Mouse (Mus musculus) embryo, embryonic 11 days (tissue): ENCODE results near the gene Vmn1r218.
"Not testable (repeated sequence)": the region's sequence is repeated elsewhere in the genome, so short reads cannot be mapped to it uniquely, and the experiment has no call there.

Experiments
- DNase-seq: peaks from one replicate; pipeline ENCODE4 v3.0.0-alpha.2; 2015

Gene Vmn1r218

DNA sequence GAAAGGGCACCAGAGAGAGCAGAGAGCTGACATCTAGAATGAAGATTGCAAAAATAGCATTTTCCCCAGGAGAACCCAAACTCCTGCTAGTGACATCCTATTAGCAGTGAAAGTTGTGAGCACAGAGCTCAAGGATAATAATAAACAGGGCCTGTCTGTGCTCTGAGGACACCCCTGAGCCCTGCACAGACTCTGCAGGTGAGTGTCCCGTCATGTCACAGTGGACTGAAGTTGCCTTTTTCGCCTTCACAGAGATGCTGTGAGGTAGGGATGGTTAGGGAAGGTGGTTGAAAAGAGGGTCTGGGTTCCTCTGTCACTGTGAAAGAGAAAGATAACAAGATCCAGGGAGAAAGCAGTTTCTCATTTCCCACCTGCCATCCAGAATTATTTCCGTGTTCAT, at the start of gene Vmn1r218:
Gene Vmn1r218 (plus strand): TSS at position 57 of the 400 bp plus-strand sequence.
- no peak for DNase-seq

DNA sequence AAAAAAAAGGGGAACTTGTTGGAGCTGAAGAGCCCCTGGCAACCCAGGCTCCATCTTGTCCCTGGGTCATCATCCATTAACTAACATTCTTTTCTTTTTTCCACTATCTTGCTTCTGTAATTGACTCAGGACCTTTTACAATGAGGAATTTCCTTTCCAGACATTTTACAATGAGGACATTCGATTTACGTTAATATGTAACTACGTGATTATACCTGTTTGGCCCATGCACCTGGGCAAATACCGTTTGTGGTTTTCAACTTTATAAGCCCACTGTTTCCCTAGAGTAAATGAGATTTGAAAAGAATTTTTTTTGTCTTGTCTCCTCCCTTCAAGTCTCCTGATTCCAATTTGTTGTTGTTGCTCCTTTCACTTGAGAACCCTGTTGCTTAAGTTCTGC, 38.6 kb upstream of the Vmn1r218 start:
- DNase-seq = no peak

- DNase-seq = not testable (repeated sequence)
Measured at GRCm38 (mm10) chr13:23118126-23118525, 14.8 kb upstream of the Vmn1r218 start, which contains the start of gene Vmn1r217. Gene Vmn1r217 (minus strand): TSS chr13:23118226.

DNA sequence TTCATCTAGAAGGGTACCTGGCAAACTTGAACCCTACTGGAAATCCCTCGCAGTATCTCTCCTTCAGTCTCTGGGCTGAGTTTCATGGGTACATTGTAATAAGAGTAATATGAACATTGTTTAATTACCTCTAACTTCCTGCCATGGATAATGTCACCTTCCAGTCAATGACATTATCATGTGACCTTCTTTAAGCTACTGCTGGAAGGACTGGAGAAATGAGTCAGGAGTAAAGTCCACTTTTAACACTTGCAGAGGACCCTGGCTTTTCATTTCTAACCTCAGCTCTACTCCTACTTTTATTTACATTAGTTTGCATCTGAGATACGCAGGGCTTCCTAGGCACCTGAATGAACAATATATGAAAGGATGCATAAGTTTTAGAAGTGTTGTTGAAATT, 12.3 kb upstream of the Vmn1r218 start:
- DNase-seq = no peak

GRCm38 (mm10) chr13:23133501-23133900, 546 bp downstream of the Vmn1r218 start:
- DNase-seq = no peak

- DNase-seq = no peak
Measured at GRCm38 (mm10) chr13:23138880-23139279, 5.9 kb downstream of the Vmn1r218 start.

GRCm38 (mm10) chr13:23157848-23158247, 24.9 kb downstream of the Vmn1r218 start:
- DNase-seq = no peak

GRCm38 (mm10) chr13:23159012-23159411, 26.1 kb downstream of the Vmn1r218 start, which contains the start of gene Vmn1r219:
Gene Vmn1r219 (plus strand): TSS chr13:23159312.
- DNase-seq = no peak

- not testable (repeated sequence) for DNase-seq
Measured at GRCm38 (mm10) chr13:23166471-23166870, 33.5 kb downstream of the Vmn1r218 start.

- no peak for DNase-seq
Measured at GRCm38 (mm10) chr13:23187875-23188274, 54.9 kb downstream of the Vmn1r218 start, which contains the start of gene Vmn1r220. Gene Vmn1r220 (minus strand): TSS chr13:23187975.
